ENCODE assay signal across 10 mouse cellular contexts in the genomic region with DNA sequence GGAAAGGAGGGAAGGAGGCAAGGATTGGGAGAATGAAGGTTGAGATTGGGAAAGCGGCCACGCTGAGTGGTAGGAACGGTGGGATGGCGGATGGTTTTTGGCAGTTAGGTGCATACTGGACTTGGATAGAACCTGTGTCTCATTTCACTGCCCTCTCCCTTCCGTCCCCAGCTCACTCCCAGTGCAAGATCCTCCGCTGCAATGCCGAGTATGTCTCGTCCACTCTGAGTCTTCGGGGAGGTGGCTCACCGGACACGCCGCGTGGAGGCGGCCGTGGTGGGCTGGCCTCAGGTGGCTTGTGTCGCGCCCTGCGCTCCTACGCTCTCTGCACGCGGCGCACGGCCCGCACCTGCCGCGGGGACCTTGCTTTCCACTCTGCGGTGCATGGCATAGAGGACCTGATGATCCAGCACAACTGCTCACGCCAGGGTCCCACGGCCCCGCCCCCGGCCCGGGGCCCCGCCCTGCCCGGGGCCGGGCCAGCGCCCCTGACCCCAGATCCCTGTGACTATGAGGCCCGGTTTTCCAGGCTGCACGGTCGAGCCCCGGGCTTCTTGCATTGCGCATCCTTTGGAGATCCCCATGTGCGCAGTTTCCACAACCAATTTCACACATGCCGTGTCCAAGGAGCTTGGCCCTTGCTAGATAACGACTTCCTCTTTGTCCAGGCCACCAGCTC. TPM values are rescaled to one million over a fixed set of nuclear protein-coding genes. Genes with fewer than 3 reads are reported as not detected.
DNase-seq lines count a peak whose midpoint lies in the region; ATAC-seq and TF ChIP-seq lines count a peak whose summit lies in the region.
"Had no signal": no experiment of that assay in that cellular context is flagged by ENCODE, and none has a peak within 500 bp of the region (broad histone marks: within the 10 kb centered on the region; RNA-seq: fewer than 3 reads in every experiment).

No protein-coding gene starts in this region.

- H3K9me3 ChIP-seq in heart, embryonic 12.5 days (replicated peaks): no peaks in the 10 kb centered on the region
- H3K9me3 ChIP-seq in hindbrain, embryonic 15.5 days: no peaks in the 10 kb centered on the region
- H3K9me3 ChIP-seq in midbrain, embryonic 15.5 days: no peaks in the 10 kb centered on the region

- peak overlapping the region; percentile 52 for H3K4me3 ChIP-seq in heart, embryonic 12.5 days
- peak overlapping the region; percentile 61 for H3K4me3 ChIP-seq in cortical plate, adult 2 months (ENCODE audit: insufficient read depth, low read length)
- peak overlapping the region; percentile 46 for H3K4me3 ChIP-seq in hindbrain, embryonic 15.5 days
- H3K4me3 ChIP-seq in midbrain, embryonic 15.5 days: peak overlapping the region; percentile 45

- H3K27ac ChIP-seq in heart, embryonic 12.5 days (ENCODE audit: poor library complexity, severe bottlenecking): no peak overlapping the region
- no peak overlapping the region for H3K27ac ChIP-seq in cortical plate, adult 2 months (ENCODE audit: insufficient read depth, low read length)
- H3K27ac ChIP-seq in hindbrain, embryonic 15.5 days (replicated peaks): no peak overlapping the region
- no peak overlapping the region for H3K27ac ChIP-seq in midbrain, embryonic 15.5 days

- peak overlapping the region; percentile 91 for H3K4me2 ChIP-seq in heart, embryonic 12.5 days
- H3K4me2 ChIP-seq in hindbrain, embryonic 15.5 days: peak overlapping the region; percentile 97
- peak overlapping the region; percentile 87 for H3K4me2 ChIP-seq in midbrain, embryonic 15.5 days

- H3K27me3 ChIP-seq in heart, embryonic 12.5 days (replicated peaks): peaks cover 41% of the 10 kb centered on the region
- peaks cover 32% of the 10 kb centered on the region for H3K27me3 ChIP-seq in hindbrain, embryonic 15.5 days
- H3K27me3 ChIP-seq in midbrain, embryonic 15.5 days (replicated peaks): peaks cover 30% of the 10 kb centered on the region

- peak overlapping the region; percentile 70 for H3K9ac ChIP-seq in heart, embryonic 12.5 days
- H3K9ac ChIP-seq in hindbrain, embryonic 15.5 days: peak overlapping the region; percentile 50
- peak overlapping the region; percentile 46 for H3K9ac ChIP-seq in midbrain, embryonic 15.5 days

- H3K36me3 ChIP-seq in heart, embryonic 12.5 days: no peaks in the 10 kb centered on the region
- no peaks in the 10 kb centered on the region for H3K36me3 ChIP-seq in hindbrain, embryonic 15.5 days
- H3K36me3 ChIP-seq in midbrain, embryonic 15.5 days (replicated peaks): no peaks in the 10 kb centered on the region

- DNase-seq in heart, postnatal 10 days: no peak
- DNase-seq in thymus, postnatal 4 days: no peak
- no peak for DNase-seq in lung, postnatal 36 days
- no peak for DNase-seq in layer of hippocampus, adult 9-10 months (ENCODE audit: low spot score)

- 0 out of 2 replicates have a peak, but pooled peaks have one; percentile 57 for ATAC-seq in heart, embryonic 12.5 days (ENCODE audit: insufficient number of reproducible peaks, low FRiP score)
- ATAC-seq in hindbrain, embryonic 15.5 days (ENCODE audit: low FRiP score, low read depth): peak; percentile 60
- peak; percentile 83 for ATAC-seq in midbrain, embryonic 15.5 days (replicated peaks)

- peaks cover 39% of the 10 kb centered on the region for H3K4me1 ChIP-seq in heart, embryonic 12.5 days (replicated peaks)
- peaks cover 3% of the 10 kb centered on the region for H3K4me1 ChIP-seq in cortical plate, adult 2 months (ENCODE audit: control insufficient read depth, insufficient read depth, low read length)
- H3K4me1 ChIP-seq in hindbrain, embryonic 15.5 days (replicated peaks): peaks cover 13% of the 10 kb centered on the region
- peaks cover 12% of the 10 kb centered on the region for H3K4me1 ChIP-seq in midbrain, embryonic 15.5 days

- no peak for TF ChIP-seq POLR2A in cortical plate, adult 2 months (IDR thresholded peaks at IDR 0.05; ENCODE audit: extremely low read depth, insufficient read depth, low read length)

- intact Hi-C loops in heart, postnatal 10 days (cut with DNase I): no loop called here

- TF ChIP-seq CTCF in cortical plate, adult 2 months (IDR thresholded peaks at IDR 0.05; ENCODE audit: extremely low read depth, insufficient read depth, low read length): no peak

- WGBS in heart, embryonic 12.5 days: 6% methylated on average over 44 of the region's 44 CpGs
- WGBS in hindbrain, embryonic 15.5 days: 5% methylated on average over 44 of the region's 44 CpGs
- 4% methylated on average over 44 of the region's 44 CpGs for WGBS in midbrain, embryonic 15.5 days

RNA-seq across cellular contexts. Expression of gene Hfe2, which starts 2.0 kb away (rescaled TPM):
- 7.9 and 9.2 TPM in 2 replicates for polyA plus RNA-seq in heart, embryonic 12.5 days (2016; fragmentation: Nextera tagmentation; extraction: Ambion mirVana)
- 100 to 1,000 TPM; 149 to 172 TPM for total RNA-seq in heart, postnatal 10 days (2021)
- polyA plus RNA-seq in cortical plate, adult 2 months (2012; rRNA removed): 1.4 and 1.5 TPM in 2 replicates
- polyA plus RNA-seq in hindbrain, embryonic 15.5 days (2015; fragmentation: Nextera tagmentation; extraction: Ambion mirVana): 1.9 and 2.0 TPM in 2 replicates
- 1.2 and 1.4 TPM in 2 replicates for polyA plus RNA-seq in midbrain, embryonic 15.5 days (2015; fragmentation: Nextera tagmentation; extraction: Ambion mirVana)
- total RNA-seq: CH12.LX had no signal
- polyA plus RNA-seq: small intestine, adult 2 months had no signal

RNA-seq across cellular contexts. Expression of gene Txnip, which starts 30.8 kb away (rescaled TPM):
- polyA plus RNA-seq in heart, embryonic 12.5 days (2016; fragmentation: Nextera tagmentation; extraction: Ambion mirVana): 144 and 150 TPM in 2 replicates
- total RNA-seq in heart, postnatal 10 days (2021): 1,000 to 10,000 TPM in 1 of 2 experiments, 100 to 1,000 TPM in 1; 618 to 1,152 TPM
- polyA plus RNA-seq in cortical plate, adult 2 months (2012; rRNA removed): 31.4 and 38.5 TPM in 2 replicates
- polyA plus RNA-seq in hindbrain, embryonic 15.5 days (2015; fragmentation: Nextera tagmentation; extraction: Ambion mirVana): 48.2 and 53.0 TPM in 2 replicates
- polyA plus RNA-seq in midbrain, embryonic 15.5 days (2015; fragmentation: Nextera tagmentation; extraction: Ambion mirVana): 52.0 TPM in 2 replicates

RNA-seq across cellular contexts. Expression of gene Gm16253, which starts 49.8 kb away (rescaled TPM):
- polyA plus RNA-seq in heart, embryonic 12.5 days (2016; fragmentation: Nextera tagmentation; extraction: Ambion mirVana): 1.6 and 2.4 TPM in 2 replicates
- 1 to 10 TPM; 4.9 to 5.3 TPM for total RNA-seq in heart, postnatal 10 days (2021)
- not detected in 2 replicates for polyA plus RNA-seq in cortical plate, adult 2 months (2012; rRNA removed)
- 1.8 and 2.2 TPM in 2 replicates for polyA plus RNA-seq in hindbrain, embryonic 15.5 days (2015; fragmentation: Nextera tagmentation; extraction: Ambion mirVana)
- polyA plus RNA-seq in midbrain, embryonic 15.5 days (2015; fragmentation: Nextera tagmentation; extraction: Ambion mirVana): 1.1 and 2.1 TPM in 2 replicates
- polyA plus RNA-seq: small intestine, adult 2 months had no signal
